Mouse (Mus musculus) hindbrain, embryonic 11.5 days (tissue): ENCODE data around the gene Otogl. TPM values are rescaled to one million over a fixed set of nuclear protein-coding genes. Genes with fewer than 3 reads are reported as not detected.

Source experiments
- ATAC-seq: fragments of 200-750 bp; cut with Nextera tagmentation; 2 replicates; pipeline ENCODE4 v1.8.0; 2017; ENCODE audit warnings: mild to moderate bottlenecking, moderate TSS enrichment, moderate library complexity; ENCODE audit not compliant: low FRiP score
- DNase-seq: peaks from one replicate; pipeline ENCODE4 v3.0.0-alpha.2; 2015; ENCODE audit warnings: low spot score
- H3K27ac ChIP-seq: fragments of 300-500 bp; sonication (generic); 2 replicates; pipeline ENCODE4 v1.5.1; 2014; ENCODE audit warnings: mild to moderate bottlenecking, low read depth, low read length
- H3K27me3 ChIP-seq: fragments of 300-500 bp; sonication (generic); 2 replicates; pipeline ENCODE4 v1.6.1; 2014; ENCODE audit warnings: mild to moderate bottlenecking, low read length, moderate library complexity, mixed read lengths; ENCODE audit not compliant: control insufficient read depth, insufficient read depth
- H3K36me3 ChIP-seq: fragments of 300-500 bp; sonication (generic); 2 replicates; pipeline ENCODE4 v1.6.1; 2014; ENCODE audit warnings: mild to moderate bottlenecking, low read length, moderate library complexity, mixed read lengths; ENCODE audit not compliant: control insufficient read depth, insufficient read depth
- H3K4me1 ChIP-seq: fragments of 300-500 bp; sonication (generic); replicated peaks from 2 replicates; pipeline ENCODE4 v1.6.1; 2014; ENCODE audit warnings: low read length, mixed read lengths; ENCODE audit not compliant: control insufficient read depth, insufficient read depth
- H3K4me2 ChIP-seq: fragments of 300-500 bp; sonication (generic); replicated peaks from 2 replicates; pipeline ENCODE4 v1.6.1; 2014; ENCODE audit warnings: mild to moderate bottlenecking, low read depth, low read length
- H3K4me3 ChIP-seq: fragments of 300-500 bp; sonication (generic); 2 replicates; pipeline ENCODE4 v1.5.1; 2014; ENCODE audit warnings: low read depth, low read length
- H3K9ac ChIP-seq: fragments of 300-500 bp; sonication (generic); 2 replicates; pipeline ENCODE4 v1.6.1; 2014; ENCODE audit warnings: low read depth, low read length
- H3K9me3 ChIP-seq: fragments of 300-500 bp; sonication (generic); 2 replicates; pipeline ENCODE4 v1.6.1; 2016; ENCODE audit warnings: low read length; ENCODE audit not compliant: control insufficient read depth
- WGBS: fragments of 180-500 bp; shearing (Covaris S2); extraction: QIAGEN DNeasy Blood & Tissue Kit; methylation state at CpG from one replicate; pipeline ENCODE4 v1.1.7; 2014; 5-methylcytosine and 5-hydroxymethylcytosine counted together
- polyA plus RNA-seq: library from polyadenylated mRNA; unstranded; fragments of >200 nt; fragmentation: Nextera tagmentation; extraction: Ambion mirVana; gene quantifications from 2 replicates; pipeline ENCODE4 v1.2.1, GENCODE M21; 2014

The Otogl gene
- 0.07 and 0.25 TPM in 2 replicates for polyA plus RNA-seq

- Histone ChIP-seq H3K9me3 (no peaks in the 10 kb centered on the region; the same call in 1 of the 2 replicates), H3K27ac (no peak within 1 kb of the TSS), H3K9ac (no peak within 1 kb of the TSS), H3K36me3 (no peaks in the 10 kb centered on the region), H3K4me2 (no peak within 1 kb of the TSS), H3K4me1 (no peaks in the 10 kb centered on the region), H3K27me3 (no peaks in the 10 kb centered on the region), H3K4me3 (no peak within 1 kb of the TSS)
- 55% methylated on average over 7 of the region's 7 CpGs for WGBS
- no peak for ATAC-seq
- DNase-seq: no peak
These were observed at the start of gene Otogl for GRCm38 (mm10) chr10:107912084-107912573. Gene Otogl (minus strand): TSS chr10:107912134.

- 84% methylated on average over 5 of the region's 5 CpGs for WGBS
- no peaks in the 10 kb centered on the region for H3K9me3 ChIP-seq
- H3K4me1 ChIP-seq: no peaks in the 10 kb centered on the region
- no peak for DNase-seq
- ATAC-seq: no peak
- no peak overlapping the region for H3K9ac ChIP-seq
- H3K36me3 ChIP-seq: no peaks in the 10 kb centered on the region
- H3K4me2 ChIP-seq: no peak overlapping the region
- no peak overlapping the region for H3K4me3 ChIP-seq
- H3K27me3 ChIP-seq: no peaks in the 10 kb centered on the region
- H3K27ac ChIP-seq: no peak overlapping the region
These were observed 44.7 kb upstream of the Otogl start for GRCm38 (mm10) chr10:107956588-107956987.

- no peak overlapping the region for H3K4me2 ChIP-seq
- H3K4me1 ChIP-seq: no peaks in the 10 kb centered on the region
- no peak for ATAC-seq
- H3K27me3 ChIP-seq: no peaks in the 10 kb centered on the region
- no peak overlapping the region for H3K27ac ChIP-seq
- 86% methylated on average over 6 of the region's 6 CpGs for WGBS
- H3K36me3 ChIP-seq: no peaks in the 10 kb centered on the region
- DNase-seq: no peak
- H3K4me3 ChIP-seq: no peak overlapping the region
- no peak overlapping the region for H3K9ac ChIP-seq
- no peaks in the 10 kb centered on the region for H3K9me3 ChIP-seq
These were observed 42.5 kb upstream of the Otogl start for GRCm38 (mm10) chr10:107954444-107954843.

GRCm38 (mm10) chr10:107951596-107951995 is 39.7 kb upstream of the Otogl start:
- no peaks in the 10 kb centered on the region for H3K9me3 ChIP-seq
- no peak overlapping the region for H3K9ac ChIP-seq
- H3K4me2 ChIP-seq: no peak overlapping the region
- no peaks in the 10 kb centered on the region for H3K4me1 ChIP-seq
- DNase-seq (no peak), ATAC-seq (no peak)
- no peaks in the 10 kb centered on the region for H3K36me3 ChIP-seq
- H3K4me3 ChIP-seq: no peak overlapping the region
- WGBS: 92% methylated on average over 6 of the region's 6 CpGs
- no peak overlapping the region for H3K27ac ChIP-seq
- no peaks in the 10 kb centered on the region for H3K27me3 ChIP-seq

GRCm38 (mm10) chr10:107949945-107950344 is 38.0 kb upstream of the Otogl start:
- Histone ChIP-seq H3K9me3 (no peaks in the 10 kb centered on the region), H3K27me3 (no peaks in the 10 kb centered on the region), H3K27ac (no peak overlapping the region), H3K4me2 (no peak overlapping the region), H3K36me3 (no peaks in the 10 kb centered on the region), H3K4me1 (no peaks in the 10 kb centered on the region), H3K9ac (no peak overlapping the region), H3K4me3 (no peak overlapping the region)
- DNase-seq: no peak
- WGBS: 89% methylated on average over 5 of the region's 5 CpGs
- no peak for ATAC-seq

- 92% methylated on average over 8 of the region's 8 CpGs for WGBS
- H3K4me2 ChIP-seq: no peak overlapping the region
- no peaks in the 10 kb centered on the region for H3K36me3 ChIP-seq
- no peak overlapping the region for H3K4me3 ChIP-seq
- H3K4me1 ChIP-seq: no peaks in the 10 kb centered on the region
- no peak overlapping the region for H3K27ac ChIP-seq
- H3K9ac ChIP-seq: no peak overlapping the region
- DNase-seq (no peak), ATAC-seq (no peak)
- no peaks in the 10 kb centered on the region for H3K27me3 ChIP-seq
- no peaks in the 10 kb centered on the region for H3K9me3 ChIP-seq
These were observed 36.7 kb upstream of the Otogl start for GRCm38 (mm10) chr10:107948647-107949046.

- H3K27me3 ChIP-seq: no peaks in the 10 kb centered on the region
- ATAC-seq: no peak
- H3K4me3 ChIP-seq: no peak overlapping the region
- DNase-seq: no peak
- 89% methylated on average over 1 of the region's 1 CpGs for WGBS
- no peaks in the 10 kb centered on the region for H3K9me3 ChIP-seq
- no peaks in the 10 kb centered on the region for H3K4me1 ChIP-seq
- H3K27ac ChIP-seq: no peak overlapping the region
- no peak overlapping the region for H3K4me2 ChIP-seq
- H3K36me3 ChIP-seq: no peaks in the 10 kb centered on the region
- no peak overlapping the region for H3K9ac ChIP-seq
These were observed 36.1 kb upstream of the Otogl start for GRCm38 (mm10) chr10:107948038-107948437.

- Histone ChIP-seq H3K36me3 (no peaks in the 10 kb centered on the region), H3K27ac (no peak overlapping the region), H3K4me3 (no peak overlapping the region), H3K4me1 (no peaks in the 10 kb centered on the region), H3K27me3 (no peaks in the 10 kb centered on the region), H3K9ac (no peak overlapping the region), H3K4me2 (no peak overlapping the region), H3K9me3 (no peaks in the 10 kb centered on the region)
- no peak for DNase-seq
- ATAC-seq: no peak
- WGBS: 45% methylated on average over 5 of the region's 5 CpGs
These were observed 34.4 kb upstream of the Otogl start for GRCm38 (mm10) chr10:107946348-107946747.

GRCm38 (mm10) chr10:107943859-107944258 is 31.9 kb upstream of the Otogl start:
- H3K9ac ChIP-seq: no peak overlapping the region
- no peaks in the 10 kb centered on the region for H3K27me3 ChIP-seq
- 77% methylated on average over 3 of the region's 3 CpGs for WGBS
- H3K4me3 ChIP-seq: no peak overlapping the region
- ATAC-seq (no peak), DNase-seq (no peak)
- H3K4me2 ChIP-seq: no peak overlapping the region
- no peaks in the 10 kb centered on the region for H3K4me1 ChIP-seq
- no peaks in the 10 kb centered on the region for H3K9me3 ChIP-seq
- H3K27ac ChIP-seq: no peak overlapping the region
- H3K36me3 ChIP-seq: no peaks in the 10 kb centered on the region
